Mouse (Mus musculus): Measurements from ENCODE around the gene Cib4.

DNA sequence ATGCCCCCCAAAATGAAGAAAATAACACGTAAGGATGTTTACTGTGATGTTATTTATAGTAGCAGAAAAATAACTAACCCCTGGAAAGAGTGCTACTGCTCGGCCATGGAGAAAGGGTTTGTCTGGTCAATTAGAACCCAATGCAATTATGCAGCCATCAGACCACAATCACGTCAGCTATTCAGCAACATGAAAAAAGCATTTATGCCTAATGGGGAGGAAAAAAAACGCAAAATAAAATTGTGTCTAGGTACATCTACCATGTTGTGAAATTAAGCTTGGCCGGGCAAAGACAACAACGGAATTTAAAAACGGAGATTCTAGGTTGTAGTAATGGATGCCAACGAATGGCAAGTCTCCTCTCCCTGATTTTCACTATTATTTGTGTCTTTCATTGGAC, 23.2 kb downstream of the Cib4 start:
- no peak for TF ChIP-seq GATA1 (IDR thresholded peaks at IDR 0.05; ENCODE audit: borderline replicate concordance, low read length)
- TF ChIP-seq FLI1 (IDR thresholded peaks at IDR 0.05; ENCODE audit: low read length) = no peak

Data from megakaryocyte, embryonic 14.5 days (primary cell).